Mouse (Mus musculus): ENCODE data around the gene Tshz2. TPM values are rescaled to one million over a fixed set of nuclear protein-coding genes. Genes with fewer than 3 reads are reported as not detected.

Tshz2 gene
- polyA plus RNA-seq, 1 experiment = not detected

DNA sequence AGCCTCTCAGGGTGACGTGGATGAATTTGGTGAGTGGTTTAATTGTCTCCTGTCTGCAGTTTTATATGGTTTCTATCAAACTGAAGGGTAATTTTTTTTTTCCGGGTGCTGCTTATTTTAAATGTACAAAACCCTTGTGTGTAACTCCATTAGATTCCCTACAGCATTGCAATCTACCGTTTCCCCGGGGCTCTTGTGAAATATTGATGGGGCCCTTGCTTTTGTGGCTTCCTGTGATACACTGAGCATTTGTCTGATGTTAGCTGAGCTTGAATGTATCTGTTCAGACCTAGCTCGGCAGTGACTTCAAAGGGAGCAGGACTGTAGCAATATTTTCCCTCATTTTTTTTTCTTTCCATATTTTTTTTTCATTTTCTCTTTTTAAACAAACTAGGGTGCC is 228.1 kb downstream of the Tshz2 start:
- Histone ChIP-seq H3K4me3 (ENCODE audit: insufficient read depth, poor library complexity, severe bottlenecking) (no peak overlapping the region), H3K36me3 (ENCODE audit: control insufficient read depth, insufficient read depth) (no peaks in the 10 kb centered on the region), H3K79me3 (ENCODE audit: low read depth) (no peaks in the 10 kb centered on the region), H3ac (ENCODE audit: control insufficient read depth, insufficient read length, low read depth) (no peak overlapping the region), H3K79me2 (ENCODE audit: control insufficient read depth, insufficient read depth) (no peaks in the 10 kb centered on the region), H3K27me3 (ENCODE audit: control insufficient read depth, insufficient read depth, insufficient read length) (no peaks in the 10 kb centered on the region)
- TF ChIP-seq CEBPB (IDR thresholded peaks at IDR 0.05; ENCODE audit: low read depth) (no peak), MYOG (IDR thresholded peaks at IDR 0.05; ENCODE audit: control insufficient read depth, extremely low read depth, insufficient read length) (no peak), USF1 (IDR thresholded peaks at IDR 0.05; ENCODE audit: low read depth) (no peak), FOSL1 (IDR thresholded peaks at IDR 0.05; ENCODE audit: insufficient read depth, low read length, poor library complexity, severe bottlenecking) (no peak)

GRCm38 (mm10) chr2:169862701-169863100 is 229.9 kb downstream of the Tshz2 start:
- Histone ChIP-seq H3K4me3 (ENCODE audit: insufficient read depth, poor library complexity, severe bottlenecking) (no peak overlapping the region), H3ac (ENCODE audit: control insufficient read depth, insufficient read length, low read depth) (no peak overlapping the region), H3K27me3 (ENCODE audit: control insufficient read depth, insufficient read depth, insufficient read length) (no peaks in the 10 kb centered on the region), H3K36me3 (ENCODE audit: control insufficient read depth, insufficient read depth) (no peaks in the 10 kb centered on the region), H3K79me3 (ENCODE audit: low read depth) (no peaks in the 10 kb centered on the region), H3K79me2 (ENCODE audit: control insufficient read depth, insufficient read depth) (no peaks in the 10 kb centered on the region)
- TF ChIP-seq CEBPB (IDR thresholded peaks at IDR 0.05; ENCODE audit: low read depth) = no peak
- TF ChIP-seq MYOD1 (IDR thresholded peaks at IDR 0.05; ENCODE audit: control insufficient read depth, insufficient read length, low read depth) = no peak
- no peak for TF ChIP-seq MAX (IDR thresholded peaks at IDR 0.05)
- no peak for TF ChIP-seq FOSL1 (IDR thresholded peaks at IDR 0.05; ENCODE audit: insufficient read depth, low read length, poor library complexity, severe bottlenecking)
- no peak for TF ChIP-seq USF1 (IDR thresholded peaks at IDR 0.05; ENCODE audit: low read depth)
- TF ChIP-seq CTCF (IDR thresholded peaks at IDR 0.05; ENCODE audit: control insufficient read depth, insufficient read depth, insufficient read length) = no peak
- TF ChIP-seq MYOG (IDR thresholded peaks at IDR 0.05; ENCODE audit: control insufficient read depth, extremely low read depth, insufficient read length) = no peak

DNA sequence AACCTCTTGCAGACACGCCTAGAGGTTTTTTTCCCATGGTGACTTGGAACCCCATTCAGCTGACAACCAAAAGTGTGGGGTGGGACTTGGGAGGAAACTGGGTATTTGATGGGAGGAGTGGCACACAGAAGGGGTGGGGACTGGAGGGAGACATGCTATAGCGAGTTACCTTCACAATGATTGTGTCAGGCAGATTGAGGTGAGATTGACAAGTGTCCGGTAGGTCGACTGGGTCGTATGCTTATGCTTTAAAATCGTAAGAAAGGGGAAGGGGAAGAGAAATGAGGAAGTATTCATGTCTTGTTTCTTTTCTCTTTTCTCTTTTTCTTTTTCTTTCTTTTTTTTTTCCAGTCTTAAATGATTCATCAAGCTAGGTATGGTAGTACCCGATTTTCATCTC is 236.7 kb downstream of the Tshz2 start:
- Histone ChIP-seq H3K79me2 (ENCODE audit: control insufficient read depth, insufficient read depth) (no peaks in the 10 kb centered on the region), H3K4me3 (ENCODE audit: insufficient read depth, poor library complexity, severe bottlenecking) (no peak overlapping the region), H3ac (ENCODE audit: control insufficient read depth, insufficient read length, low read depth) (no peak overlapping the region), H3K79me3 (ENCODE audit: low read depth) (no peaks in the 10 kb centered on the region), H3K27me3 (ENCODE audit: control insufficient read depth, insufficient read depth, insufficient read length) (no peaks in the 10 kb centered on the region), H3K36me3 (ENCODE audit: control insufficient read depth, insufficient read depth) (no peaks in the 10 kb centered on the region)
- TF ChIP-seq CTCF (IDR thresholded peaks at IDR 0.05; ENCODE audit: control insufficient read depth, insufficient read depth, insufficient read length) (no peak), CEBPB (IDR thresholded peaks at IDR 0.05; ENCODE audit: low read depth) (no peak), MYOD1 (IDR thresholded peaks at IDR 0.05; ENCODE audit: control insufficient read depth, insufficient read length, low read depth) (no peak), MYOG (IDR thresholded peaks at IDR 0.05; ENCODE audit: control insufficient read depth, extremely low read depth, insufficient read length) (no peak), FOSL1 (IDR thresholded peaks at IDR 0.05; ENCODE audit: insufficient read depth, low read length, poor library complexity, severe bottlenecking) (no peak), USF1 (IDR thresholded peaks at IDR 0.05; ENCODE audit: low read depth) (no peak), MAX (IDR thresholded peaks at IDR 0.05) (no peak)

DNA sequence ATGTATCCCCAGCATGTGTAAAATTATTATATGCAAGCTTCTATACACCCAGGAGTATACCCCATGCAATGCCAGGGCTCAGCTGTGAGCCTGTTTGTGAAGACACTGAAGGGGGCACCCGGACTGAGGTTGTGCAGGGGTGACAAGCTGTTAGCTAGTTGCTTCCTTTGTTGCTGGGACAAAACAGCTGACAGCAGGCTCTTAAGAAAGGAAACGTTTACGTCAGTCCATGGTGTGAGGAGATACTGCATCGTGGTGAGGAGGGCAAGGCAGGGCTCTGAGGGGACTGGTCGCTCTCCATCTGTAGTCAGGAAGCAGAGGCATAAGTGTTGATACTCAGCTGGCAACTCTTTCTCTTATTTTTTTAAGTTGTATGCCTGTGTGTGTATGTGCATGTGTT is 237.7 kb downstream of the Tshz2 start:
- no peak for TF ChIP-seq FOSL1 (IDR thresholded peaks at IDR 0.05; ENCODE audit: insufficient read depth, low read length, poor library complexity, severe bottlenecking)
- no peak for TF ChIP-seq MAX (IDR thresholded peaks at IDR 0.05)
- no peak for TF ChIP-seq CEBPB (IDR thresholded peaks at IDR 0.05; ENCODE audit: low read depth)
- TF ChIP-seq MYOD1 (IDR thresholded peaks at IDR 0.05; ENCODE audit: control insufficient read depth, insufficient read length, low read depth) = no peak
- no peak for TF ChIP-seq MYOG (IDR thresholded peaks at IDR 0.05; ENCODE audit: control insufficient read depth, extremely low read depth, insufficient read length)
- no peak for TF ChIP-seq USF1 (IDR thresholded peaks at IDR 0.05; ENCODE audit: low read depth)
- TF ChIP-seq CTCF (IDR thresholded peaks at IDR 0.05; ENCODE audit: control insufficient read depth, insufficient read depth, insufficient read length) = no peak
- H3K79me3 ChIP-seq (ENCODE audit: low read depth) = no peaks in the 10 kb centered on the region
- no peak overlapping the region for H3K4me3 ChIP-seq (ENCODE audit: insufficient read depth, poor library complexity, severe bottlenecking)
- H3ac ChIP-seq (ENCODE audit: control insufficient read depth, insufficient read length, low read depth) = no peak overlapping the region
- H3K36me3 ChIP-seq (ENCODE audit: control insufficient read depth, insufficient read depth) = no peaks in the 10 kb centered on the region
- H3K27me3 ChIP-seq (ENCODE audit: control insufficient read depth, insufficient read depth, insufficient read length) = no peaks in the 10 kb centered on the region
- H3K79me2 ChIP-seq (ENCODE audit: control insufficient read depth, insufficient read depth) = no peaks in the 10 kb centered on the region

DNA sequence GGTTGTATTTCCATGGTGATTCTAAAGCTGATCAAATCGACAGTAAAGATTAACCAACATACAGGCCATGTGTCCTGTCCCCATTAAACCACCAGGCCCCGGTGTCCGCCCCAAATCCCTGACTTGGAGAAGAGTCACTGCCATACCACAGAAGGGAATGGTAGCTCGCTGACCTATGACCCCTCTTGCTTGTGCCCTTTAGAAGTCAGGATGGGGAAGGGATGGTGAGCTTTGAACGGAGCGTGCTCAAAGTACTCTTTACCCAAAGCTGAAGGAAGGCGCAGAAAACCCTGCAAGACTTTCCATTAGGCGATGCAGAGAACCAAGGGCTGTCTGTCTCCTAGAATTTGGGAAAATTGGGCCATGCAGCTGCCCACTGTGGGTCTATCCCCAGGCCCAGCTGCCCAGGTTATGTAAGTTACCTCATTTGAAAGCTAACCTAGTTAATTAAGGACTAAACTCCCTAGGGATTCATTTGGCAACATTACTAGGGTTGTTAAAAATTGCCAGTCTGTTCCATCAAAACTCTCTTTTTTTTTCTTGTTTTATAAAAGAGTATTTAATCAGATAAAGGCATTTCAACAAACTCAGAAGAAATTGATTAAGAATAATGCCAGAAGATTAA is 238.7 kb downstream of the Tshz2 start:
- H3ac ChIP-seq (ENCODE audit: control insufficient read depth, insufficient read length, low read depth) = no peak overlapping the region
- H3K36me3 ChIP-seq (ENCODE audit: control insufficient read depth, insufficient read depth) = no peaks in the 10 kb centered on the region
- H3K4me3 ChIP-seq (ENCODE audit: insufficient read depth, poor library complexity, severe bottlenecking) = no peak overlapping the region
- no peak for TF ChIP-seq CTCF (IDR thresholded peaks at IDR 0.05; ENCODE audit: control insufficient read depth, insufficient read depth, insufficient read length)
- TF ChIP-seq FOSL1 (IDR thresholded peaks at IDR 0.05; ENCODE audit: insufficient read depth, low read length, poor library complexity, severe bottlenecking) = no peak
- TF ChIP-seq CEBPB (IDR thresholded peaks at IDR 0.05; ENCODE audit: low read depth) = no peak
- no peak for TF ChIP-seq USF1 (IDR thresholded peaks at IDR 0.05; ENCODE audit: low read depth)
- TF ChIP-seq MYOD1 (IDR thresholded peaks at IDR 0.05; ENCODE audit: control insufficient read depth, insufficient read length, low read depth) = no peak
- TF ChIP-seq MAX (IDR thresholded peaks at IDR 0.05) = no peak
- TF ChIP-seq MYOG (IDR thresholded peaks at IDR 0.05; ENCODE audit: control insufficient read depth, extremely low read depth, insufficient read length) = no peak
- H3K27me3 ChIP-seq (ENCODE audit: control insufficient read depth, insufficient read depth, insufficient read length) = no peaks in the 10 kb centered on the region
- H3K79me2 ChIP-seq (ENCODE audit: control insufficient read depth, insufficient read depth) = no peaks in the 10 kb centered on the region
- no peaks in the 10 kb centered on the region for H3K79me3 ChIP-seq (ENCODE audit: low read depth)

DNA sequence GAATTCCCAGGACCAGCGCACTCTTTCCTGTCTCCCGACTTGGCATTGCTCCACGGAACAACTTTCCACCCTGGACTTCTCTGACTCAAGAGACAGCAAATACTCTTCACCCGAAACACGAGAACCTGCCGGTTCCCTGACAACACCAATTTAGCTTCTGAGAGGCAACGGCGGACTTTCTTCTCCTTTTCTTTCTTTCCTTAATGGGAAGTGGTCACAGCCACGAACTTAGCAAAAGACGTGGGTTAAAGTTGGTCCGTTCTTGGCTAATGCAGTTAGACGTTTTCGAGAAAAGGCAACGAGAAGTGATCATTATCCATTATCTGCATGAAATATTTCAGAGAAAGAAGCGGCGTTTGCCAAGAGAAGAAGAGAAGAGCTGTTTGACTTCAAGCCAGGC is 240.6 kb downstream of the Tshz2 start:
- no peak for TF ChIP-seq FOSL1 (IDR thresholded peaks at IDR 0.05; ENCODE audit: insufficient read depth, low read length, poor library complexity, severe bottlenecking)
- no peak for TF ChIP-seq MAX (IDR thresholded peaks at IDR 0.05)
- no peak for TF ChIP-seq USF1 (IDR thresholded peaks at IDR 0.05; ENCODE audit: low read depth)
- no peak for TF ChIP-seq MYOD1 (IDR thresholded peaks at IDR 0.05; ENCODE audit: control insufficient read depth, insufficient read length, low read depth)
- TF ChIP-seq MYOG (IDR thresholded peaks at IDR 0.05; ENCODE audit: control insufficient read depth, extremely low read depth, insufficient read length) = no peak
- TF ChIP-seq CTCF (IDR thresholded peaks at IDR 0.05; ENCODE audit: control insufficient read depth, insufficient read depth, insufficient read length) = no peak
- no peak for TF ChIP-seq CEBPB (IDR thresholded peaks at IDR 0.05; ENCODE audit: low read depth)
- H3K27me3 ChIP-seq (ENCODE audit: control insufficient read depth, insufficient read depth, insufficient read length) = no peaks in the 10 kb centered on the region
- H3K79me2 ChIP-seq (ENCODE audit: control insufficient read depth, insufficient read depth) = no peaks in the 10 kb centered on the region
- H3ac ChIP-seq (ENCODE audit: control insufficient read depth, insufficient read length, low read depth) = no peak overlapping the region
- H3K36me3 ChIP-seq (ENCODE audit: control insufficient read depth, insufficient read depth) = no peaks in the 10 kb centered on the region
- H3K79me3 ChIP-seq (ENCODE audit: low read depth) = no peaks in the 10 kb centered on the region
- no peak overlapping the region for H3K4me3 ChIP-seq (ENCODE audit: insufficient read depth, poor library complexity, severe bottlenecking)
